Mouse (Mus musculus) erythroblast, embryonic 14.5 days (primary cell): ENCODE data around the gene Gm12117.

Experiments used
- GATA1 ChIP-seq: IDR thresholded peaks from 2 replicates; pipeline ENCODE4 v1.6.1; 2012; ENCODE audit warnings: low read length, inconsistent platforms, mixed read lengths
- TAL1 ChIP-seq: IDR thresholded peaks from 3 replicates; pipeline ENCODE4 v1.6.1; 2012; ENCODE audit warnings: low read length, inconsistent platforms, mixed read lengths

GRCm38 (mm10) chr11:33299371-33299770 is 22.8 kb upstream of the Gm12117 start:
- TF ChIP-seq TAL1, result no peak
- no peak for TF ChIP-seq GATA1
